Mouse (Mus musculus): ENCODE data around the gene Wee1. TPM values are rescaled to one million over a fixed set of nuclear protein-coding genes. Genes with fewer than 3 reads are reported as not detected.
"Not testable (repeated sequence)": the region's sequence is repeated elsewhere in the genome, so short reads cannot be mapped to it uniquely, and the experiment has no call there.

Gene Wee1
- 10 to 100 TPM; 15.5 to 17.9 TPM for total RNA-seq (2021)
- long read RNA-seq, experiment 1, transcript Wee1-201 (11 exons, 3,419 nt): major isoform, 18 of 31 reads
- long read RNA-seq, experiment 1, partial matches to known transcripts: 7 of 31 reads
- long read RNA-seq, experiment 1, other reads (novel, unspliced or antisense): 6 of 31 reads
- long read RNA-seq, experiment 2, transcript Wee1-201 (11 exons, 3,419 nt): major isoform, 11 of 20 reads
- long read RNA-seq, experiment 2, partial matches to known transcripts: 5 of 20 reads
- long read RNA-seq, experiment 2, other reads (novel, unspliced or antisense): 4 of 20 reads

- intact Hi-C loops (cut with DNase I): loop anchor here (5.0 kb wide), 2 partner anchors 36 to 59 kb away; partner anchors contain the start of gene Zfp143
These were observed at the start of gene Wee1 for GRCm38 (mm10) chr7:110121516-110122288. Wee1 (plus strand) TSS chr7:110122046.

GRCm38 (mm10) chr7:110078168-110078567 lies 43.7 kb upstream of the Wee1 start:
- intact Hi-C loops (cut with DNase I): no loop called here
- DNase-seq: no peak

More at GRCm38 (mm10) chr7:110121516-110122288, at the start of gene Wee1:
- peak; percentile 99 to 100 for DNase-seq

DNA sequence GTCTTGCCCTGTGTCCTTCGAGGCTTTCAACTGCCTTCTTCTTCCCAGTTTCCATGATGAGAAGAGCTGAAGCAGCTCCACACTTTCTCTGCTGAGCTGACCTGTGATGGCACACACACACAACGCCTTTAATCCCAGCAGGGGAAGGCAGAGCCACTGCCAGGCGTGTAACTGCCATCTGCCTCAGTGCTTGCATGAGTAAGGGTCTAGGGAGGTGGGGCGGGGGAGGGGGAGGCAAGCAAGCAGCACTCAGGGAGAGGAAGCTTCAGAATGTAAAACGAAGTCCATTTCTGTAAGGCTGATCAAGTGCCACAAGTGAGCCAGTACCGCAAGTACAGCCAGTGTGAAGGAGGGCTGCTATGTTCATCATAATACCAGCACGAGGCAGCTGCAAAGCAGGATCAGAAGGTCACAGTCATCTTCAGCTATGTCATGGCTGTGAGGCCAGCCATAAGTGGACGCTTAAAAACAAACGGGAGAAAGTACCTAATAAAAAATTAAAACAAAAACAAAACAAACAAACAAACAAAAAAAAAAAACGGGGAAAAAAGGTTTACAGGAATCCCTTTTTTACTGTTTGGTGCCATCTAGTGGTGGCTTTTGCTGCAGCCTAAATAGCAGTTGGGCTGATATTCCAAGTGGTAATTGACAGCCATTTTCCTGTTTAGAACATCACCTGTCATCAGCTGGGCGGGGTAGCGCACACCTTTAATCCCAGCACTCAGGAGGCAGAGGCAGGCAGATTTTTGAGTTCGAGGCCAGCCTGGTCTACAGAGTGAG lies 38.3 kb upstream of the Wee1 start:
- intact Hi-C loops (cut with DNase I): no loop called here
- peak; percentile 43 to 79 for DNase-seq

DNA sequence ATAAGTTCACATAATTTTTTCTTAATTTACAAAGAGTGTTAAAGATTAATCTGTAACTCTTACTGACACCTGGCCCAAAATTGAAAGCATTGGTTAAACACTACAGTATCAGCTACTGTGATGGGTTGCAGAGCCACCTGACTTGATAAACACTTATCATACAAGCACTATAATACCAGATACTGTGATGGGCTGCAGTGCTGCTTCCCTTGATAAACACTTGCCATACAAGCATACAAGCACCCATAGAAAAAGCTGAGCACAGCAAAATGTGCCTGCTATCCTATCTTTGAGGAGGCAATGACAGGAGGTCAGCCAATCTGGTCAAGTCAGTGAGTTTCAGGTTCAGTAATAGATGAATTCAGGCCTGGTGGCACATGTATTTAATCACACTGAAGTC lies 36.6 kb upstream of the Wee1 start:
- intact Hi-C loops (cut with DNase I): loop anchor here (5.0 kb wide), 1 partner anchor 72 kb away; no protein-coding TSS in a partner anchor
- no peak for DNase-seq

DNA sequence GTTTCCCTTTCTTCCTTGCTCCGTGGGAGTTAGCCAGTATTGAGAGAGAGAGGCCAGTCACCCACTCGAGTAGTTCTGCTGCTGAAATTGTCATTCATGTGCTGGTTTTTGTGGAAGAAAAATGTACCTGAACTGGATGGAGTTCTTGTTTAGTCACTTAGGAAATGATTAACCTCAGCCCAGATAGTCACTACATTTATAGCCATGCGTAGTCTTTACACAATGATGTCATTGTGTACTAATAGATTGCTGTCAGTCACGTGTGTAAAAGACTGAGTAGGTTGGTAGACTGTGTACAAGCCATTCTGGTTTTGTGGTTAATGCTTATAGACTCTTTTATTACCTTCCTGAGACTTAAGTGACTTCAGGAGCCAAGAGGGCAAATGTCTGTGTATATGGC lies 33.9 kb upstream of the Wee1 start:
- DNase-seq: no peak
- intact Hi-C loops (cut with DNase I): loop anchor here (5.0 kb wide), 1 partner anchor 69 kb away; no protein-coding TSS in a partner anchor

DNA sequence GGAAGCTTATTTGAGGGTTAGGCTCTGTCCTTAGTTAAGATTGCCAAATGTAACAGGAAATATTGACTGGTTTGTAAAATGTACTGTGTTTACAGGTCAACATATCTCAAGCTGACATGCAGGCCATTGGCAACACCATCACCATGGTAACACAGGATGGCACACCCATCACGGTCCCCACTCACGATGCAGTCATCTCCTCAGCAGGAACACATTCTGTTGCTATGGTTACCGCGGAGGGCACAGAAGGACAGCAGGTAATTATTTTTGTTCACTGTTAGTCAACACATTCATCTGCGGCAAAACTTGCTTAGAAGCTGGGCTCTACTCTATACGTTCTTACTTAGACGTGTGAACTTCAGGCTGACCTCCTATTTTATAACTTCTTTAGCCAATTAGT lies 30.2 kb upstream of the Wee1 start:
- intact Hi-C loops (cut with DNase I): loop anchor here (10.0 kb wide), 1 partner anchor 173 kb away; no protein-coding TSS in a partner anchor
- DNase-seq: no peak

- no peak for DNase-seq
- intact Hi-C loops (cut with DNase I): loop anchor here (10.0 kb wide), 1 partner anchor 168 kb away; no protein-coding TSS in a partner anchor
These were observed 25.5 kb upstream of the Wee1 start for GRCm38 (mm10) chr7:110096332-110096731.

GRCm38 (mm10) chr7:110097106-110097793 lies 24.6 kb upstream of the Wee1 start:
- intact Hi-C loops (cut with DNase I): loop anchor here (10.0 kb wide), 1 partner anchor 168 kb away; no protein-coding TSS in a partner anchor
- DNase-seq: no peak

GRCm38 (mm10) chr7:110100854-110101253 lies 21.0 kb upstream of the Wee1 start:
- intact Hi-C loops (cut with DNase I): no loop called here
- no peak for DNase-seq

GRCm38 (mm10) chr7:110101266-110101665 lies 20.6 kb upstream of the Wee1 start:
- DNase-seq: no peak
- intact Hi-C loops (cut with DNase I): no loop called here

DNA sequence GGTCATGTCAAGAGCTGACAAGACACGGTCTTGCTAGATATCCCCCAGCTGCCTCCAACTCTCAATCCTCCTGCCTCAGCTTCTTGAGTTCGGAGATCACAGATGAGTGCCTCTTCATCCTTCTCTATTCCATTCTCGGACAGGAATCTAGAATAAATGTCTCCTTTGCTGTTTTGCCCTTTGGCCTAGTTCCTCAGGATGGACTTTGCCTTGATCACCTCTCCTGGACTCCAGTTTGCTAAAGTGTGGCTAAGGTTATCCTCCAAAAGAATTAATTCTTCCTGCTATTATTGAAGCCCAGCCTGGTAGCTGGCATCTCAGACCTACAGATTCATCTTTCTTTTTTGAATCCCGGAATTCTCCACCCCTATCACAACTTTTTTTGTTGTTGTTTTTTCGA lies 16.8 kb upstream of the Wee1 start:
- DNase-seq: no peak

DNA sequence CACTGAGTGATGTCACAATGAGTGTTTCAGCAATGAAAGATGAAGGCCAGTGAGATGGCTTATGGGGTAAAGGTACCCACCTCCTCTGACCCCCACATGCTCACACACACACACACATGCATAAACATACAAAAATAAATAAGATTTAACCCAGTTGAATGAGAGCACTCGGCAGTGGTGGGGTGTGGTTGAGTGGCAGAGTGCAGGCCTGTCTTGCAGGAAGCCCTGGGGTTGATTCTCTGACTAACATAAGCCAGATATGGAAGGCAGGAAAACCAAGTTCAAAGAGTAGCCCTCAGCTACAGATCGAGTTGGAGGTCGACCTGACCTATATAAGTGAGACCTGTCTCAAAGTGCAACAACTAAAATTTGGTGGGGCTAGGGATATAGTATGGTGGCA lies 15.2 kb upstream of the Wee1 start:
- intact Hi-C loops (cut with DNase I): no loop called here
- DNase-seq: no peak

More for the DNA sequence above, 16.8 kb upstream of the Wee1 start:
- intact Hi-C loops (cut with DNase I): no loop called here

DNA sequence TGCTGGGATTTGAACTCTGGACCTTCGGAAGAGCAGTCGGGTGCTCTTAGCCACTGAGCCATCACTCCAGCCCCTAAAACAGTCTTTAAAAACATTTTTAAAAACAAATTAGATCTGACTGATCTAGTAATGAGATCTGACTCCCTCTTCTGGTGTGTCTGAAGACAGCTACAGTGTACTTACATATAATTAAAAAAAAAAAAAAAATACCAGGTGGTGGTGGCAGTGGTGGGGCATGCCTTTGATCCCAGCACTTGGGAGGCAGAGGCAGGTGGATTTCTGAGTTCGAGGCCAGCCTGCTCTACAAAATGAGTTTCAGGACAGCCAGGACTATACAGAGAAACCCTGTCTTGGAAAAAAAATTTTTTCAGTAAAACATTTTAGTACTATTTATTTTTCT lies 13.3 kb upstream of the Wee1 start:
- DNase-seq; intact Hi-C loops (cut with DNase I): not testable (repeated sequence)

GRCm38 (mm10) chr7:110108967-110109610 lies 12.8 kb upstream of the Wee1 start:
- intact Hi-C loops (cut with DNase I): no loop called here

DNA sequence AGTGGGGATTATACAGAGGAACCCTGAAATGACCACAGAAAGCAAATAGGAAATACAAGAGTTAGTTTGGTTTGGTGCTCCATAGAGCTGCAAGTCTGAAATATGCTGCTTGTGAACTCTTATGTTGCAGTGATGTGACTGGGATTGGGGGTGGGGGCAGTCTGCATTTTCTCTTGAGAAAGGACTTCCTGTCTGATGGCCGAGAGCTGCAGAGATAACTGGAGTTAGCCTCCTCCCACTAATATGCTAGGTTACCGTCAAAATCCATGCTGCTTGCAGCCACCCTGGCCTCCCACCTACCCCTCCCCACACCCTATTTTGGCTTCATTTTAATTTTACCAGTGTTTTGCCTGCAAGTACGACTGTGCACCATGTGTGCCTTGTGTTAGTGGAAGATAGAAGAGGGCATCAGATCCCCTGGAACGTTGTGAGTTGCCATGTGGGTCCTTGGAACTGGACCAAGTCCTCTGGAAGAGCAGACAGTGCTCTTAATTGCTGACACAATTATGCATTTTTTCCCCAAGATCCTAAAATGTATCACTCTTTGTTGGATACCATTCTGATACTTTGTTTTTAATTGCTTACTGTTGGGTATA lies 11.7 kb upstream of the Wee1 start:
- no peak for DNase-seq
- intact Hi-C loops (cut with DNase I): no loop called here

More at GRCm38 (mm10) chr7:110108967-110109610, 12.8 kb upstream of the Wee1 start:
- peak; percentile 80 for DNase-seq

- intact Hi-C loops (cut with DNase I): loop anchor here (5.0 kb wide), 1 partner anchor 148 kb away; no protein-coding TSS in a partner anchor
- DNase-seq: no peak
These were observed 7.1 kb upstream of the Wee1 start for GRCm38 (mm10) chr7:110114699-110115098.

GRCm38 (mm10) chr7:110116731-110117291 lies 5.0 kb upstream of the Wee1 start:
- DNase-seq: peak; percentile 54 to 66

DNA sequence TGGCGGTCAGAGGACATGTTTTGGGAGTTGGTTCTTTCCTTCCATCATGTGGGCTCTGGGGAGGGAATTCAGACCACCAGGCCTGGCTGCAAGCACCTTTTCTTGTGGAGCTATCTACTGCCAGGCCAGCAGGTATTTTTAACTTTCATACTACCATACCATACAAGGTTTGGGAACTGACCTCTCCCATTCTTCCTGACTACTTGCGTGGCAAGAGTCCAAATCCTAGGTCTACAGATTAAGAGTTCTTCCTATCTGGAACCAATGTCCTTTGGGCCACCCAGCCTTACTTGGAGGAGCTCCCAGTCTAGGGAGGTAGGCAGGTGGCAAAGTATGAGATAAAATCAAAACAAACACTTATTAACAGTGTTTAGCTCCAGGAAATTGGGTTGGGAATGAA lies 3.4 kb upstream of the Wee1 start:
- intact Hi-C loops (cut with DNase I): loop anchor here (5.0 kb wide), 1 partner anchor 144 kb away; no protein-coding TSS in a partner anchor
- DNase-seq: peak; percentile 39 to 41

More at GRCm38 (mm10) chr7:110116731-110117291, 5.0 kb upstream of the Wee1 start:
- intact Hi-C loops (cut with DNase I): loop anchor here (5.0 kb wide), 1 partner anchor 145 kb away; no protein-coding TSS in a partner anchor

Measured in heart, postnatal 14 days (tissue).